Mouse (Mus musculus) 3134 (cell line): Measurements from ENCODE around the gene Foxn4.

ENCODE experiments used
- DNase-seq: peaks from one replicate; pipeline ENCODE4 v3.0.0-alpha.2; 2011; ENCODE audit warnings: low spot score; ENCODE audit not compliant: insufficient read length; ENCODE audit errors: extremely low read depth

The Foxn4 gene

GRCm38 (mm10) chr5:114273693-114274402 lies at the start of gene Foxn4:
Gene Foxn4 (minus strand): TSS chr5:114273807.
- DNase-seq: no peak

DNA sequence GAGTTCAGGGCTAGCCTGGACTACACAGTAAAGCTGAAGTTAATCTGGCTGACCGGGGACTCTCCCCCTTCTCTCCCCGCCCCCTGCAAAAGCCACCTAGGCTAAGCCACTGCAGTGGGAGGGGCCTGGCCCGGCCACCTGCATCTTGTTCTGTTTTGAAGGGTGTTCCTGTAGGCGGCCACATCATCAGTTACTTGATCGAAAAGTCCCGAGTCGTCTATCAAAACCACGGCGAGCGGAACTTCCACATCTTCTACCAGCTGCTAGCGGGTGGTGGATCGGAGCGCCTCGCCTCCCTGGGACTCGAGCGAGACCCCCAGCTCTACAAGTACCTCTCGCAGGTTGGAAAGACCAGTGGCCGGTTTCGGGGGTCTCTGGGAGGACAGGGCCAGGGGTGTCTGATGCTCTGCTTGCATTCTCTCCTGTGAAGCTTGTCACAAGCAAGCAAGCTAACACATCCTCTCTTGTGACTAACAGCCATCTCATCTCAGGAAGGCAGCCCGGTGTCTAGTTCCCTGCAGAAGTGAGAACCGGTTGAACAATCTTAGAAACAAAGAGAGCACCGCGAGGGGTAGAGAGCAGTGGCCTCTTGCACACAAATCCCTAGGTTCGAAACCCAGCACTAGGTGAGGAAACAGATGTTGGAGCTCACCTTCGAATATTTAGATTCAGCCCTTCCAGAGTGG lies 49.6 kb upstream of the Foxn4 start:
- DNase-seq: no peak

DNA sequence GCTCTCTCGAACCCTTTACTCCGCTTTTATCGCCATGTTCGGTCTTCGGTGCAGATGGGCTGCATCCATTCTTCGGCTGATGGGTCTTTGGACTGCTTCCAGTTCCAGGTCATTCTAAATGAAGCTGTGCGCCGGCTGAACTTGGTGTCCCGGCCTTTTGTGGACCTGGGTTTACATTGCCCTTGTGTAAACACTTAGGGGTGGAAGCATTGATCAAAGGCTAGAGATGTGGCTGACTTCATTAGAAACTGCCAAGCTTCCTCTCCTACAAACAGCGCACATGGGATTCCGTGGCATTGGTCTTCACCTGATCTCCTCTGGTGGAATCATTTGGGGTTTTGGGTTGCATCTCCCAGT lies 36.1 kb upstream of the Foxn4 start:
- no peak for DNase-seq

DNA sequence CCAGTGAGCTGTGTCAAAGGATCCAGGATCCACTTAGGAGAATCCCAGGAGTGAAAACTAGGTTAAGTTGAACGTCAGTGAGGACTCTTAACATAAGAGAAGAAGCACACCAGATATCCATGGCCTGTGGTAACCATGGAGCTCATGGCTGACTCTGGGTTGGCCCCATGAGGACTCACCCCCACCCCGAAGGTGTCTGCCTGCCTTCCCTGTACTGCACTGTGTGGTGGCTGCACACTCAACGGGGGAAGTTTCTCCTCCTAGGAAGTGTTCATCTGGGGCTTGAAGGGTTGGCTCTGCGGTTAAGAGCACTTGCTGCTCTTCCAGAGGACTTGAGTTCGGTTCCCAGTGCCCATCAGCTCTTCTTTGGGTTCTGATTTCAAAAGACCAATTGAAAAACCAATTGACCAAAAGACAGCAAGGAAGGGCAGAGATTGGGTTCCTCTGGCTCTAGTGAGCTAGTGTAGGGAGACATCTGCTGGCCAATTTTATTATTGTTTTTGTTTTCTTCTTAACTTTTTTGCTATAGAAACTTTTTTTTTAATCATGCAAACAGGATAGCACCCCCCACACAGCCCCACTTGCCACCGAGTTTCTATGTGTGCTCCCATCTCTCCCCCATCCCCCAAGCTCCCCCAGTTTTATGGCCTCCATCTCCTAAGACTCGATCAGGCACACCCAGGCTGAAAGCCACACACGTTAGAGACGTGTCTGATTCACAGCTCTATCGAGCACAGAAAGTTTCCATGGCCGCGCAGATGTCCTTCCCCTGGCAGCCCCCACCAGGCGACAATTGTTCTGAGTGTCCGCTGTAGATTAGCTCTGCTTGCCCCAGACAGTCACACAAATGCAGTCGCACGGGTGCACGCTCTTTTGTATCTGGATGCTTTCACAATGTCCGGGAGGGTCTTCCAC lies 35.4 kb upstream of the Foxn4 start:
- peak; percentile 19 for DNase-seq

GRCm38 (mm10) chr5:114306496-114306895 lies 32.9 kb upstream of the Foxn4 start:
- DNase-seq: no peak

GRCm38 (mm10) chr5:114303166-114303565 lies 29.6 kb upstream of the Foxn4 start:
- DNase-seq: no peak

- DNase-seq: no peak
These were observed 26.4 kb upstream of the Foxn4 start for GRCm38 (mm10) chr5:114299883-114300610.

DNA sequence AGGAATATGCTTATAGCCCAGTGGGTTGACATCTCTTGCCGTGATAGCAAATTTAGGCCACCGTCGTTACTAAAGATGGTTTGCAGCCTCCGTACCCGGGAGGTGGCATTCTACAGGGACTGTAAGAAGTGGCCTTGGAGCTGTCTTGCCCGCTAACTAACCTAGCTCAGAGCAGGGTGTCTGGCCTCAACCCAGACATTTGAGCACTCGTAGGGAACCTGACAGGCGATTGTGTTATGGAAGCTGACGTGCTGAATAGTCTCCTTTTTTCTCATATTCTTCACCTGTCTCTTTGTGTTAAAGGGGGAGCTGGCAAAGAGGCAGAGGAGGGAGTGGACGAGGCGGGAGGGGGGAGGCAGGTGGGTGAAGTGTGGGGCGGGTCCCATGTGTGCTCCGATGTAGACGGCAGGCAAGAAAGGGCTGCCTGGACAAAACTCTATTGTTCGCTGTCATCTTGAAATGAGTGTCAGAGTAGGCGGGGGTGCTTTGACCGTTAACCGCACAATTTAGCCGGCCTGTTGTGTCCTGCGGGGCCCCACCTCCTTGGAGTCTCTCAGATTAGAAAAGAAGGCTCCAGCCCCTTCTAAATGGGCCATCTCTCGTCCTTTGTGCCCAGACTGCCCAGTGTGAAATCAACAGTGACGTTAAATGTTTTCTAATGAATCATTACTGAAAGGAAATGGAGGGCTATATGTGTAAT lies 25.7 kb upstream of the Foxn4 start:
- no peak for DNase-seq

DNA sequence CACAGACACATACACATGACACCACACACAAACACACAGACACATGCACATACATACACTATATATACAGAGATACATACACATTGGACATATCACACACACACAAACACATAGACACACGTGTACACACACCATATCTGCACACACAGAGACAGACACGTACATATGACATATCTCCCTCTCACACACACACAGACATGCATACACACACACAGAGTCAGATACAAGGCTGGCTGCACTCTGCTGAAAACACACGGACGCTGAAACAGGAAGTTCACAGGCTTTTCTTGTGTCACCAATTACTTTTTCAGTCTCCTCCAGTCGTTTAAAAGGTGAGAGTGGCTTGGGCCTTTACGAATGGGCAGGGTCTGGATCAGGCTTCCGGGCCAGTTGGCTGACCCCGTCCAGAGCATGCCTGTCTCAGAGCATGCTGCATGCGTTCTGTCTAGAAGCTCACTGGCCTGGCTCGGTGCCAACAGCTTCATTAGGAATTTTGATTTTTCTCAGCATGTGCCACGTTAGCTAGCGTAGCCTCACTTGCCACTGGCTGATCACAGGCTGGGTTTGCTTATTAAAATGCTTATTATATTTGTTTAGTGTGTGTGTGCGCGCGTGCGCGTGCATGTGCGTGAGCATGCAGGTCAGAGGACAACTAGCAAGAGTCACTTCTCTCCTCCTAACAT lies 24.7 kb upstream of the Foxn4 start:
- DNase-seq: no peak

GRCm38 (mm10) chr5:114296693-114297631 lies 23.4 kb upstream of the Foxn4 start:
- DNase-seq: no peak

- no peak for DNase-seq
These were observed 16.4 kb upstream of the Foxn4 start for GRCm38 (mm10) chr5:114290004-114290403.

- no peak for DNase-seq
These were observed 15.3 kb upstream of the Foxn4 start, which contains the start of gene Myo1h for GRCm38 (mm10) chr5:114288874-114289273. Gene Myo1h (plus strand): TSS chr5:114289166.

DNA sequence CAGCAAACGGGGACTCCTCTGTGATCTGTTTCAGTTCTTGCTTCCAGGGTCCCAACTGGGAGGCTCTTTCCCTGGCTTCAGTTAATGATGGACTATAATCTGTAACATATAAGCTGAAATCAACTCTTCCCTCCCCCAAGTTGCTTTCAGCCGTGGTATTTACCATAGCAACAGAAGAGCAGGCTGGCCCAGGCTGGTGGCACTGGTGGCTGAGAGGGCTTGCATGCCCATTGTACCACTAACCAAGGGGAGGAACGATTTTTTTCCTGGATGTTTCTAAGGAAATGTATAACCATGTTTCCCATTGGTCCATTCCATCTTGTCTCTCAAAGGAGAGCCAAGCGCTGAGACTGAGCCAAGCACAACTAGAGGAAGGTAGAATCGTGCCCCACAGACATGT lies 14.8 kb upstream of the Foxn4 start:
- no peak for DNase-seq

GRCm38 (mm10) chr5:114286872-114287571 lies 13.4 kb upstream of the Foxn4 start:
- DNase-seq: no peak

DNA sequence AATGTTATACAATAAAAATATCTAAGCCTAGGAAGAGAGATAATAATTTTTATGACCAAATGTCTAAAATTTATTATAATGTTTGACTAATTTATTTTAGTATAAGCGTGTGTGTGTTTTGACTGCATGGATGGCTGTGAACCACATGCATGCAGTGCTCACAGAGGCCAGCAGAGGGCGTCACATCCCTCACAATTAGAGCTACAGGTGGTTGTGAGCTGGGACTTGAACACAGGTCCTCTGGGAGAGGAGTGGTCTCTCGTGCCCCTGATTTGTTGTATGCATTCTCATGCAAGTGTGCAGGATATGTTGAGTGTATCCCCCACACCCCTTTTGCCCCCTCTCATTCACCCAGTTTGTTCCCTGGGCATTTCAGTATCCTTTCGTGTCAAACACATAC lies 12.5 kb upstream of the Foxn4 start:
- DNase-seq: no peak

- no peak for DNase-seq
These were observed 11.7 kb upstream of the Foxn4 start for GRCm38 (mm10) chr5:114285398-114285700.

DNA sequence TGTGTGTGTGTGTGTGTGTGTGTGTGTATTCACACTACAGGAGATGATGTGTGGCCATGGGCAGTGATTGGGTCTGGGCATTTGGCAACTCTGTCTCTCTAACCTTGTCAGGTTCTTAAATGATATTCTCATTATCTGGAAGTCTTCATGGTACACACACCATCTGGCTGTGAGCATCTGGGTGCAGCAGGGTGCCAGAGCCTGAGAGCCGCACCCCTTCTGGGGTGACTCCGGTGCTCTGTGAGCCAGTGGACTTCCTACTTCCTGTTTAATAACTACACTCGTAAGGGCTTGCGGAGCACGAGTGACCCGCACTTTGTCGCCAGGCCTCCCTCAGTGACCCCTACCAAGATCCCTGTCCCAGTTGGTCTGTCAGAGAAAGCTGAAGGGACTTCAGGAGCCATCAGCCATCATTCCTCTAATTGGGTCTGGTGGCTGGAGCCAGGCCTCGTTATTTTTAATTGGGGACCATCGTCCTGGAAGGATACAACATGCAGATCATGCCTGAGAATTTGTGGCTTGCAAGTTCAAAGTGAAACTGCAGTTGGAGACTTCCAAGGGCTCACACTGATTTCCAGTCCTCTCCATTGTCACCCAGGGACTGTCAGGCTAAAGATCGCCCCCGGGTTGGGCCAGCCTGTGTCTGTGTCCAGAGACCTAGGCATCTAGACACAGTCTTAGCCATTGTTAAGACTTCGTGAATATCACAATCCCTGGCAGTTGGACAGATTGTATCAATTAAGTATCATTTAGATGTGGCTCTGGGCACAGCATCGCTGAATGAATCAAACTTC lies 11.2 kb upstream of the Foxn4 start:
- no peak for DNase-seq
